Mouse (Mus musculus): ENCODE data around the gene Rab11fip4.

GRCm38 (mm10) chr11:79713678-79714077 lies 122.7 kb downstream of the Rab11fip4 start:
- TF ChIP-seq CTCF (conservative IDR thresholded peaks at IDR 0.05 in 1 of 2, IDR thresholded peaks at IDR 0.05 in 1 of 2; ENCODE audit: low read depth in 2 of 2, low read length in 2 of 2) (no peak), MAX (IDR thresholded peaks at IDR 0.05; ENCODE audit: low read length) (no peak)

Measured in CH12.LX (cell line).